Mouse (Mus musculus): ENCODE results near the gene Hps5.

DNA sequence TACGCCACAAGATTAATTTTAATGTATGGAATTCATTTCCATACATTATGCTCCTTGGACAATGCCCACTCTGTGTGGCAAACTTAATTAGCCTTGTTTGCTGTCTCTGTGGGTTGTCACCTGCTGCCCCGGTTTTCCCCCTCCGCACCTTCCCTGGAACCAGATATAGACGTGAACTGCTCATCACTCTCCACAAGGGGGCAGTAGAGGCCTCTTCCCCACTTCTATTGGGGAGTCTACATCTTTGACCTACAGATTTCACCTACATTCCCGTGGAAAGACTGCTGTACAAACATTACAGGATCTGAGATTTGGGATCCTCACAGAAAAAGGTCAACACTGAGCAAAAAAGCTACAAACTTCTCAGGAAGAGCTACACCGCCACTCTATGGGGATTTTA is 81.3 kb downstream of the Hps5 start:
- peak; percentile 59; the same call in 1 of the 2 replicates for TF ChIP-seq CTCF (IDR thresholded peaks at IDR 0.05; ENCODE audit: low read depth, low read length)
- TF ChIP-seq POLR2A (IDR thresholded peaks at IDR 0.05; ENCODE audit: borderline replicate concordance, low read depth, low read length): no peak
